Mouse (Mus musculus): ENCODE measurements around the gene Csnk2a2. TPM values are rescaled to one million over a fixed set of nuclear protein-coding genes. Genes with fewer than 3 reads are reported as not detected.
A peak's percentile ranks its signal among the peaks of the same experiment; 100 is the strongest.

The Csnk2a2 gene
- total RNA-seq, 2 experiments from 2014 or later = 29.6 to 38.2 TPM

DNA sequence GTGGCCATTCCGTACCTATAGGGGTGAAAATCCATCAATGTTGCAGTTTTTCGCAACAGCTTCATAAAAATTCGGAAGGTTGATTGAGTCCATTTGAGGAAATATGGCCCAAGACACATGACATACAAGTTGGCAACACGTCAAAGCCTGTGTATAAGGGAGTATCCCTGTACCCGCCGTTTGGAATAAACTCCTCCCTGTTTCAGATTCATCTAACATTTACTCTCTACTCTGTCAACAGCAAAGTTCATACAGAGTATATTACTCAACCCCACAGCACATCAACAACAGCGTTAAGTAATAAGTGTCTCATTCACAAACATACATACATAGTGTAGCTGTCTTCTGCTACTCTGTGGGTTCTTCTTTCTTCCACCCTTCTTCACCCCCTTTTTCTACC is 65.2 kb downstream of the Csnk2a2 start:
- no peak for DNase-seq

- DNase-seq = no peak
Observed at GRCm38 (mm10) chr8:95422193-95422810, 67.5 kb downstream of the Csnk2a2 start.

DNA sequence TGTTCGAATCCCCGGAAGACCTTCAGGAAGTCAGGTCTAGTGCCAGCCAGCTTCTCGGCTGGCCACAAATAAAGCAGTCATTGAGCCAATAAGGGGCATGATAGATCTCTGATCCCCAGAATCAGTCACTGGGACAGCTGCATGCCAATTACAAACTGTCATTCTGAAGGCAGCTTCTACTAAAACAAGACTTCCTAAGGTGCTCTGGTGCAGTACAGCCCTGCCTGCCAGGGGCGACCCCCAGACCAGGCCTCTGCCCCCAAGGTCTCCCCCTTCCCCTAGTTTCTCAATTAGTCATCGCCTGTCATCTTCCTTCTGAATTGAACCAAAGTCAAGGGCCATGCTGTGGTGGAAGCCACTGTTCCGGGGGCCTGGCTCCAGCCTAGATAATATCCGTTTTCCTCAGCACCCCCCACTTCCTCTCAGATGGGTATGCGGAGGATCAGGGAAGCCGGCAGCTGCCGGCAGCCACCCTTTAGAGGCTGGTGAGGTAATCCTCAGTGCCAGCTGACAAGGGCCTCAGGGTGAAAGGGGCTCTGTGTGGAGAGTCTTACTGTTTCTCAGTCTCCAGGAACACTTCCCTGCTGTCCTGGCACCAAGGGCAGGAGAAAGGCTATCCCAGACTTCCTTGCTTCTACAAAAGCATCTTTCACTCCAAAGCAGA is 78.4 kb downstream of the Csnk2a2 start:
- DNase-seq = no peak

GRCm38 (mm10) chr8:95409518-95409917 is 80.3 kb downstream of the Csnk2a2 start:
- DNase-seq = no peak

- no peak for DNase-seq
Observed at GRCm38 (mm10) chr8:95401091-95401490, 88.7 kb downstream of the Csnk2a2 start.

GRCm38 (mm10) chr8:95399131-95399530 is 90.7 kb downstream of the Csnk2a2 start:
- DNase-seq = no peak

- no peak for DNase-seq
Observed at GRCm38 (mm10) chr8:95397201-95397600, 92.6 kb downstream of the Csnk2a2 start.

GRCm38 (mm10) chr8:95396752-95397151 is 93.1 kb downstream of the Csnk2a2 start:
- peak; percentile 13 for DNase-seq

Other genes starting within 250 kb of the Csnk2a2 start
- under 1 TPM; 0.27 to 0.73 TPM for gene Cngb1, start 183.5 kb downstream of the Csnk2a2 start, total RNA-seq (2021)
- not detected for gene Tepp, start 179.5 kb downstream of the Csnk2a2 start, total RNA-seq (2021)
- gene Zfp319, start 158.1 kb downstream of the Csnk2a2 start, total RNA-seq (2021) = 1 to 10 TPM; 6.6 to 8.9 TPM
- 10 to 100 TPM in 1 of 2 experiments, 1 to 10 TPM in 1; 8.2 to 13.1 TPM for gene Usb1, start 157.8 kb downstream of the Csnk2a2 start, total RNA-seq (2021)
- gene Mmp15, start 137.8 kb downstream of the Csnk2a2 start, total RNA-seq (2021) = 10 to 100 TPM; 37.5 to 44.2 TPM
- gene Cfap20, start 55.2 kb downstream of the Csnk2a2 start, total RNA-seq (2021) = 10 to 100 TPM; 19.5 to 28.8 TPM
- under 1 TPM; 0.23 to 0.34 TPM for gene Ccdc113, start 44.0 kb upstream of the Csnk2a2 start, total RNA-seq (2021)
- not detected for gene Prss54, start 86.3 kb upstream of the Csnk2a2 start, total RNA-seq (2021)
- 1 to 10 TPM; 1.1 to 2.1 TPM for gene Gins3, start 143.4 kb upstream of the Csnk2a2 start, total RNA-seq (2021)
- gene Ndrg4, start 186.9 kb upstream of the Csnk2a2 start, total RNA-seq (2021) = 10 to 100 TPM in 1 of 2 experiments, 1 to 10 TPM in 1; 8.9 to 12.8 TPM
- gene Setd6, start 225.8 kb upstream of the Csnk2a2 start, total RNA-seq (2021) = 10 to 100 TPM in 1 of 2 experiments, 1 to 10 TPM in 1; 8.1 to 12.6 TPM

Data from gastrocnemius, postnatal 10 days (tissue).